Mouse (Mus musculus): ENCODE results near the gene N4bp2l2.

GRCm38 (mm10) chr5:150566971-150567370 is 99.0 kb downstream of the N4bp2l2 start:
- no peak for TF ChIP-seq CTCF (IDR thresholded peaks at IDR 0.05)
- no peak for TF ChIP-seq EP300 (IDR thresholded peaks at IDR 0.05; ENCODE audit: insufficient read depth, low read depth, low read length)
- no peak for TF ChIP-seq POLR2A (IDR thresholded peaks at IDR 0.05; ENCODE audit: insufficient read depth, low read depth, low read length)

All from heart, adult 2 months (tissue).